Mouse (Mus musculus) kidney, embryonic 15.5 days (tissue): Measurements from ENCODE around the gene 2700049A03Rik. TPM values are rescaled to one million over a fixed set of nuclear protein-coding genes. Genes with fewer than 3 reads are reported as not detected.

Experiments used
- ATAC-seq: fragments of 200-750 bp; cut with Nextera tagmentation; replicated peaks from 2 replicates; pipeline ENCODE4 v1.8.0; 2017; ENCODE audit warnings: moderate TSS enrichment; ENCODE audit not compliant: low FRiP score
- H3K27ac ChIP-seq: fragments of 300-500 bp; sonication (generic); 2 replicates; pipeline ENCODE4 v1.5.1; 2015; ENCODE audit warnings: mild to moderate bottlenecking, inconsistent platforms
- H3K27me3 ChIP-seq: fragments of 300-500 bp; sonication (generic); 2 replicates; pipeline ENCODE4 v1.6.1; 2015; ENCODE audit warnings: inconsistent platforms
- H3K36me3 ChIP-seq: fragments of 300-500 bp; sonication (generic); 2 replicates; pipeline ENCODE4 v1.6.1; 2015; ENCODE audit warnings: inconsistent platforms
- H3K4me1 ChIP-seq: fragments of 300-500 bp; sonication (generic); 2 replicates; pipeline ENCODE4 v1.6.1; 2015; ENCODE audit warnings: inconsistent platforms
- H3K4me2 ChIP-seq: fragments of 300-500 bp; sonication (generic); 2 replicates; pipeline ENCODE4 v1.6.1; 2015; ENCODE audit warnings: moderate library complexity, mild to moderate bottlenecking, inconsistent platforms
- H3K4me3 ChIP-seq: fragments of 300-500 bp; sonication (generic); replicated peaks from 2 replicates; pipeline ENCODE4 v1.5.1; 2015; ENCODE audit warnings: mild to moderate bottlenecking, inconsistent platforms
- H3K9ac ChIP-seq: fragments of 300-500 bp; sonication (generic); 2 replicates; pipeline ENCODE4 v1.6.1; 2015; ENCODE audit warnings: mild to moderate bottlenecking, inconsistent platforms
- H3K9me3 ChIP-seq: fragments of 300-500 bp; sonication (generic); replicated peaks from 2 replicates; pipeline ENCODE4 v1.6.1; 2016; ENCODE audit warnings: inconsistent platforms
- WGBS: fragments of 180-500 bp; shearing (Covaris S2); methylation state at CpG from one replicate; pipeline ENCODE4 v1.1.7; 2015; ENCODE audit warnings: mixed read lengths; 5-methylcytosine and 5-hydroxymethylcytosine counted together
- polyA plus RNA-seq: library from polyadenylated mRNA; unstranded; fragments of >200 nt; fragmentation: Nextera tagmentation; extraction: Ambion mirVana; gene quantifications from 2 replicates; pipeline ENCODE4 v1.2.1, GENCODE M21; 2015

2700049A03Rik gene
- polyA plus RNA-seq, 1 experiment from 2014 or later, result 14.8 TPM

DNA sequence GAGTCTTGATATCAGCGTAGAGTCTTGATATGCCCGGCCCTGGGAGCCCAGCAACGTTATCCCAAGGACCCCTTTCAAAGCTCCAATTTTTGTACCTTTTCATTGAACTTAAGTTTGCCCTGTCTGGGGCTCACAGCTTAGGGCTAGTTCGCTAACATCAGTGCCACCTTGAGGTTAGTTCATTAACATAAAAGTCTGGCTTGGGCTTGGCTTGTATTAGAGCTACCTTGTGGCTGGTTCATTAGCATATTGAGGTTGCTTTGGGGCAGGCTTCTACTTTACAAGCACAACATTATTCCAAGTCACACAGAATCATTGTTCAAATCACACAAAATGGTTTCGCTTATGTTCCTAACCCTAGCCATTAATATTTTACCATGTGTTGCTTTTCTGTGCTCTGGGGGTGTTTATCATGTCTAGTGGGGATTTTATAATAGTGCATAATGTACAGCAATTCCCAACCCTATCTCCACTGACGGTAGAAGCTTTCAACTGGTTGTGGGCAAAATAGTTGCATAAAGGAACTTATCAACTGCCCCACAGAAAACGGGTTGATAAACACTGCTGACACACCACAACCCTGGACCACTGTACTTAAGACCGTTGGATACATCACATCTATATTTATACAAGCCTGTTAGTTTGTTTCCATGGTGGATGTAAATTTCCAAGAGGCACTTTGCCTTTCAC lies 139.4 kb downstream of the 2700049A03Rik start:
- H3K9me3 ChIP-seq, result 0 out of 2 replicates have a peak, but pooled peaks cover 2% of the 10 kb centered on the region
- ATAC-seq, result no peak

DNA sequence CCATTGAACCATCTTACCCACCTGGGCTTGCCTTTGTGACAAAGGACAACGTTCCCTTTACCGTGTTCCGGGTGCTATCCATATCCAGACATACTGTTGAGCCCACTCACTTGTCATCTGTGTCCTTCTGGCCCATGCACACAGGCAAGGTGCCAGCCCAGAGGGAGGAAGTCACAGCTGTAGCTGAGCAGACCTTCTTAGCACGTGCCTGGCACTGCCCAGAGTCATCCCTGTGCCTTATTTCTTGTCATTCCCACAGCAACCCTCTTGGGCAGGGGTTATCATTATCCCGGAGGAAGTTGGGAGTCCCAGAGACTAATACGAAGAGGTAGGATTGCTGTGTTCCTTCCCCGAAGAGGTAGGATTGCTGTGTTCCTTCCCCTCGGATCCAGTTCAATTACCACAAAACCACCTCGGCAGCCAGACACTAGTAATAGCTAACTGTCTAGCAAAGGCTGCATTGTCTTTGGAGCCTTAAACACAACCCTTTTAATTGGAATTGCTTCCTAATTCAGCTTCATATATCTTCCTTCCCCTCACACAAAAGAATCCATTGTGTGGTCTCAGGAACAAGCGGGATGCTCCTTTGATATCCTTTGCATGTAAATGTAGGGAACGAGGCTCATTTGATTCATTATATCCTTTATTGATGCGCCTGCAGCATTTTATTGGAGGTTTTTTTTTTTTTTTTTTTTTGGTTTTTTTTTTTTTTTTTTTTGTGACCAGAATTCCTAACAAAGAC lies 143.0 kb downstream of the 2700049A03Rik start:
- 48% methylated on average over 12 of the region's 12 CpGs for WGBS
- Histone ChIP-seq H3K9ac (no peak overlapping the region), H3K4me1 (no peaks in the 10 kb centered on the region; the same call in 1 of the 2 replicates), H3K36me3 (no peaks in the 10 kb centered on the region), H3K4me2 (no peak overlapping the region), H3K9me3 (no peaks in the 10 kb centered on the region), H3K4me3 (no peak overlapping the region), H3K27ac (no peak overlapping the region), H3K27me3 (no peaks in the 10 kb centered on the region)
- no peak for ATAC-seq

More for the DNA sequence above, 139.4 kb downstream of the 2700049A03Rik start:
- Histone ChIP-seq H3K27me3 (no peaks in the 10 kb centered on the region), H3K4me2 (no peak overlapping the region), H3K36me3 (no peaks in the 10 kb centered on the region), H3K4me1 (no peaks in the 10 kb centered on the region; the same call in 1 of the 2 replicates), H3K27ac (no peak overlapping the region), H3K9ac (no peak overlapping the region), H3K4me3 (no peak overlapping the region)
- WGBS, result 86% methylated on average over 8 of the region's 8 CpGs

DNA sequence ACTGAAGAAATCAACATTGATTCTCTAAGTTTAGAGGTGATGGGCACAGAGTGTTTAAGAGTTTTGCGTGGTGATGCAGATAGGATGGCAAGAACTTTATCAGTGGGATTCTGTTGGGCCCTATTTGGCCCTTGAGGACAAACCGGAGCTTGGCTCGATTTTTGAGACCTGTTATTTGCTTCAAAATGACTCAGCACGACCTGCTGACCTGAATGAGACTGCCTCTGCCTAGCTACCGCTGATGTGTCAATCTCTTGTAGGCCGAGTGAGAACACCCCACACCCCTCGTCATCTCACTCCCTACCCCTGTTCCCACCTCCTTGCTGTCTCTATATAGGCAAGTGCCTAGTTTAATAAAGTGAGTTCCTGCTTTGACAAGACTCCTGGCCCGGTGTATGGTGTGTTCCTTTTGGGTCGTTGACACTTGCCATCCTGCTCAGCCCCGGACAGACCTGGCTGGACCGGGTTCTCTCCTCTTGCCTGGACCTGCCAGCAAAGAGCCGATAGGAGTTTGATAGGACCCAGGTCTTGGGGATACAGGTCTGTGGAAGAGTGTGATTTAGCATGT lies 144.6 kb downstream of the 2700049A03Rik start:
- WGBS, result 83% methylated on average over 12 of the region's 12 CpGs

DNA sequence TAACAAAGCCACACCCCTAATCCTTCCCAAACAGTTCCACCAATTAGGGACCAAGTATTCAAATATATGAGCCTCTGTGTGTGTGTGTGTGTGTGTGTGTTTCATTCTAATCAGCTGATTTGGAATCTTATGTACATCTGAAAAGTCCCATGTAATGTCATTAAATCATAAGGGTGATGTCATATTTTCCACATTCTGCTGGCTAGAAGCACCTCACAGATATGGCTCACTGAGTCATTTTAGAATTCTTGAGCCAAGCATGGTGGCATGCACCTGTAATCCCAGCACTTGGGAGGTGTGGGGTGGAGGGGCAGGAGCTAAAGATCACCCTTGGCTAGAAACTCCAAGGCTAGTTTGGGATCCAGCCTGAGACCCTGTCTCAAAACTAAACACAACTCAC lies 148.8 kb downstream of the 2700049A03Rik start:
- no peak overlapping the region for H3K4me3 ChIP-seq
- no peak overlapping the region for H3K9ac ChIP-seq
- H3K9me3 ChIP-seq, result no peaks in the 10 kb centered on the region
- H3K4me1 ChIP-seq, result 0 out of 2 replicates have a peak, but pooled peaks cover 3% of the 10 kb centered on the region
- ATAC-seq, result no peak
- H3K27me3 ChIP-seq, result no peaks in the 10 kb centered on the region
- H3K36me3 ChIP-seq, result no peaks in the 10 kb centered on the region
- no peak overlapping the region for H3K4me2 ChIP-seq
- no peak overlapping the region for H3K27ac ChIP-seq

More for the DNA sequence above, 144.6 kb downstream of the 2700049A03Rik start:
- Histone ChIP-seq H3K4me2 (no peak overlapping the region), H3K36me3 (no peaks in the 10 kb centered on the region), H3K9ac (no peak overlapping the region), H3K4me3 (no peak overlapping the region), H3K27ac (no peak overlapping the region), H3K27me3 (no peaks in the 10 kb centered on the region), H3K4me1 (no peaks in the 10 kb centered on the region; the same call in 1 of the 2 replicates), H3K9me3 (no peaks in the 10 kb centered on the region)
- ATAC-seq, result no peak

DNA sequence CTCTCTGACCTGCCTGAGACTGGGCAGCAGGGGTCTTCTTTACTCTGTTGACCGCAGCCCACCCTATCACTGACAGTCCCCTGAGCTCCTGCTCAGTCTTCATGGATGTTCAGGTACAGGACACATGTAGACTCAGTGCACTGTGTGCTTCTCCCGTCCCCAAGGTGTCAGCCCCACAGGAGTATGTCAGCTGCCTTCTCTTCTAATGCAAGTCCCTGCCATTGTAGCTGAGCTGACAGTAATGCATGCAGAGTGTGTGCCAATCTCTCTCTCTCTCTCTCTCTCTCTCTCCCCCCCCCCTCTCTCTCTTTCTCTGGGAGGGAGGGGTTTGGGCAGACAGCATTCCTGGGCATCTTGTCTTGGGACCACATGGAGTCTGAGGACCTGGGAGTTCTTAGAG lies 153.8 kb downstream of the 2700049A03Rik start:
- Histone ChIP-seq H3K9me3 (no peaks in the 10 kb centered on the region), H3K27ac (no peak overlapping the region), H3K4me3 (no peak overlapping the region), H3K4me2 (no peak overlapping the region), H3K36me3 (no peaks in the 10 kb centered on the region), H3K4me1 (peaks cover 16% of the 10 kb centered on the region), H3K9ac (no peak overlapping the region), H3K27me3 (no peaks in the 10 kb centered on the region)
- WGBS, result 65% methylated on average over 2 of the region's 2 CpGs
- 0 out of 2 replicates have a peak, but pooled peaks have one; percentile 36 for ATAC-seq

Other genes starting within 250 kb of the 2700049A03Rik start
- 222 and 239 TPM in 2 replicates for gene Actr10, start 199.0 kb upstream of the 2700049A03Rik start, polyA plus RNA-seq
- 591 and 640 TPM in 2 replicates for gene Psma3, start 162.2 kb upstream of the 2700049A03Rik start, polyA plus RNA-seq
- gene Arid4a, start 120.9 kb upstream of the 2700049A03Rik start, polyA plus RNA-seq, result 34.9 and 35.6 TPM in 2 replicates
- gene Tomm20l, start 25.4 kb upstream of the 2700049A03Rik start, polyA plus RNA-seq, result not detected in 2 replicates
- 88.7 and 88.9 TPM in 2 replicates for gene Timm9, start 164 bp upstream of the 2700049A03Rik start, polyA plus RNA-seq
- gene Dact1, start 173.0 kb downstream of the 2700049A03Rik start, polyA plus RNA-seq, result 16.3 and 18.9 TPM in 2 replicates